7 mouse cellular contexts compared by ENCODE assay signal in genomic region chr5:136244762-136245540, GRCm38 (mm10). TPM values are rescaled to one million over a fixed set of nuclear protein-coding genes. Genes with fewer than 3 reads are reported as not detected.
A peak's percentile ranks its signal among the peaks of the same experiment; 100 is the strongest.
DNase-seq lines count a peak whose midpoint lies in the region; ATAC-seq and TF ChIP-seq lines count a peak whose summit lies in the region.

No protein-coding gene starts in this region.

- peak overlapping the region; percentile 97 for H3K4me2 ChIP-seq in embryonic facial prominence, embryonic 13.5 days
- H3K4me2 ChIP-seq in kidney, embryonic 14.5 days (replicated peaks; ENCODE audit: low read depth, low read length) = peak overlapping the region; percentile 93
- H3K4me2 ChIP-seq in limb, embryonic 15.5 days = peak overlapping the region; percentile 97
- peak overlapping the region; percentile 81 for H3K4me2 ChIP-seq in midbrain, postnatal 0 days (ENCODE audit: low read depth, low read length, poor library complexity, severe bottlenecking)

- 2% methylated on average over 48 of the region's 57 CpGs for WGBS in embryonic facial prominence, embryonic 13.5 days
- WGBS in heart, embryonic 10.5 days = under 1% methylated on average over 57 of the region's 57 CpGs
- WGBS in kidney, embryonic 14.5 days = under 1% methylated on average over 45 of the region's 57 CpGs
- 1% methylated on average over 37 of the region's 57 CpGs for WGBS in limb, embryonic 15.5 days
- under 1% methylated on average over 49 of the region's 57 CpGs for WGBS in midbrain, postnatal 0 days

- peak; percentile 67 for ATAC-seq in embryonic facial prominence, embryonic 13.5 days (ENCODE audit: insufficient number of reproducible peaks, insufficient read depth, low FRiP score, low TSS enrichment, low read depth)
- peak; percentile 83 for ATAC-seq in kidney, embryonic 14.5 days (ENCODE audit: low FRiP score, low TSS enrichment)
- peak; percentile 82 for ATAC-seq in limb, embryonic 15.5 days (ENCODE audit: insufficient number of reproducible peaks, low FRiP score, low TSS enrichment, low read depth)
- peak; percentile 82 for ATAC-seq in midbrain, postnatal 0 days (ENCODE audit: low FRiP score)

- H3K36me3 ChIP-seq in embryonic facial prominence, embryonic 13.5 days = peaks cover 1% of the 10 kb centered on the region
- H3K36me3 ChIP-seq in heart, embryonic 10.5 days = no peaks in the 10 kb centered on the region
- 0 out of 2 replicates have a peak, but pooled peaks cover 2% of the 10 kb centered on the region for H3K36me3 ChIP-seq in kidney, embryonic 14.5 days (ENCODE audit: control insufficient read depth, insufficient read depth, low read length)
- no peaks in the 10 kb centered on the region for H3K36me3 ChIP-seq in limb, embryonic 15.5 days
- no peaks in the 10 kb centered on the region for H3K36me3 ChIP-seq in midbrain, postnatal 0 days (ENCODE audit: insufficient read depth, low read length)

- no peak for TF ChIP-seq CTCF in midbrain, postnatal 0 days (IDR thresholded peaks at IDR 0.05)

- no peaks in the 10 kb centered on the region for H3K9me3 ChIP-seq in embryonic facial prominence, embryonic 13.5 days
- no peaks in the 10 kb centered on the region for H3K9me3 ChIP-seq in heart, embryonic 10.5 days
- H3K9me3 ChIP-seq in kidney, embryonic 14.5 days (ENCODE audit: control insufficient read depth, low read length) = no peaks in the 10 kb centered on the region
- H3K9me3 ChIP-seq in limb, embryonic 15.5 days = no peaks in the 10 kb centered on the region
- H3K9me3 ChIP-seq in midbrain, postnatal 0 days (ENCODE audit: low read length) = no peaks in the 10 kb centered on the region

- H3K27ac ChIP-seq in embryonic facial prominence, embryonic 13.5 days = peak overlapping the region; percentile 70
- peak overlapping the region; percentile 84 for H3K27ac ChIP-seq in heart, embryonic 10.5 days
- 0 out of 2 replicates have a peak overlapping the region, but pooled peaks have one; percentile 19 for H3K27ac ChIP-seq in kidney, embryonic 14.5 days (ENCODE audit: low read depth, low read length)
- H3K27ac ChIP-seq in limb, embryonic 15.5 days = peak overlapping the region; percentile 65
- H3K27ac ChIP-seq in midbrain, postnatal 0 days (ENCODE audit: low read depth, low read length) = peak overlapping the region; percentile 89

- H3K4me3 ChIP-seq in embryonic facial prominence, embryonic 13.5 days = peak overlapping the region; percentile 82
- H3K4me3 ChIP-seq in heart, embryonic 10.5 days = peak overlapping the region; percentile 80
- H3K4me3 ChIP-seq in kidney, embryonic 14.5 days (ENCODE audit: low read length) = peak overlapping the region; percentile 60
- H3K4me3 ChIP-seq in limb, embryonic 15.5 days = peak overlapping the region; percentile 78
- H3K4me3 ChIP-seq in midbrain, postnatal 0 days (ENCODE audit: low read depth, low read length) = peak overlapping the region; percentile 84

- peak; percentile 91 for DNase-seq in adrenal gland, postnatal 25 days
- peak; percentile 90 for DNase-seq in heart, embryonic 10.5 days (ENCODE audit: low spot score)
- peak; percentile 91 for DNase-seq in midbrain, postnatal 0 days (ENCODE audit: low spot score)
- DNase-seq in spleen, postnatal 14 days (ENCODE audit: low spot score in 2 of 2) = peak; percentile 41 to 49

- peak overlapping the region; percentile 83 for H3K9ac ChIP-seq in embryonic facial prominence, embryonic 13.5 days
- peak overlapping the region; percentile 60 for H3K9ac ChIP-seq in kidney, embryonic 14.5 days (ENCODE audit: low read depth, low read length)
- peak overlapping the region; percentile 71 for H3K9ac ChIP-seq in limb, embryonic 15.5 days
- peak overlapping the region; percentile 93 for H3K9ac ChIP-seq in midbrain, postnatal 0 days (replicated peaks; ENCODE audit: low read length, poor library complexity, severe bottlenecking)

- H3K4me1 ChIP-seq in embryonic facial prominence, embryonic 13.5 days = peaks cover 26% of the 10 kb centered on the region
- H3K4me1 ChIP-seq in heart, embryonic 10.5 days = peaks cover 29% of the 10 kb centered on the region
- peaks cover 8% of the 10 kb centered on the region; the same call in 1 of the 2 replicates for H3K4me1 ChIP-seq in kidney, embryonic 14.5 days (ENCODE audit: control insufficient read depth, insufficient read depth, low read length)
- H3K4me1 ChIP-seq in limb, embryonic 15.5 days = peaks cover 37% of the 10 kb centered on the region
- peaks cover 3% of the 10 kb centered on the region; the same call in 1 of the 2 replicates for H3K4me1 ChIP-seq in midbrain, postnatal 0 days (ENCODE audit: insufficient read depth, low read length)

- no peaks in the 10 kb centered on the region for H3K27me3 ChIP-seq in embryonic facial prominence, embryonic 13.5 days
- H3K27me3 ChIP-seq in heart, embryonic 10.5 days (ENCODE audit: insufficient read depth, poor library complexity, severe bottlenecking) = peaks cover 50% of the 10 kb centered on the region
- no peaks in the 10 kb centered on the region for H3K27me3 ChIP-seq in kidney, embryonic 14.5 days (ENCODE audit: control insufficient read depth, insufficient read depth, low read length)
- H3K27me3 ChIP-seq in limb, embryonic 15.5 days = no peaks in the 10 kb centered on the region
- no peaks in the 10 kb centered on the region for H3K27me3 ChIP-seq in midbrain, postnatal 0 days (ENCODE audit: insufficient read depth, low read length)

RNA-seq across cellular contexts. Expression of gene Sh2b2, which starts 1.4 kb away (rescaled TPM):
- total RNA-seq in adrenal gland, postnatal 25 days (2021) = 14.2 and 26.8 TPM in 2 replicates
- polyA plus RNA-seq in embryonic facial prominence, embryonic 13.5 days (2015; fragmentation: Nextera tagmentation; extraction: Ambion mirVana) = 7.9 and 8.0 TPM in 2 replicates
- polyA plus RNA-seq in heart, embryonic 10.5 days (2016; fragmentation: Nextera tagmentation; extraction: Ambion mirVana) = 1.7 and 4.9 TPM in 2 replicates
- 5.0 and 5.4 TPM in 2 replicates for polyA plus RNA-seq in kidney, embryonic 14.5 days (2014; fragmentation: Nextera tagmentation; extraction: Ambion mirVana)
- 4.9 and 5.8 TPM in 2 replicates for polyA plus RNA-seq in limb, embryonic 15.5 days (2015; fragmentation: Nextera tagmentation; extraction: Ambion mirVana)
- 51.2 and 58.0 TPM in 2 replicates for total RNA-seq in midbrain, postnatal 0 days (2014; rRNA removed)
- polyA plus RNA-seq in midbrain, postnatal 0 days (2015; fragmentation: Nextera tagmentation; extraction: Ambion mirVana) = 20.9 and 21.6 TPM in 2 replicates

RNA-seq across cellular contexts. Expression of gene Prkrip1, which starts 46.2 kb away (rescaled TPM):
- 30.6 and 35.9 TPM in 2 replicates for total RNA-seq in adrenal gland, postnatal 25 days (2021)
- polyA plus RNA-seq in embryonic facial prominence, embryonic 13.5 days (2015; fragmentation: Nextera tagmentation; extraction: Ambion mirVana) = 53.0 and 57.5 TPM in 2 replicates
- 49.2 and 56.1 TPM in 2 replicates for polyA plus RNA-seq in heart, embryonic 10.5 days (2016; fragmentation: Nextera tagmentation; extraction: Ambion mirVana)
- 57.5 and 64.5 TPM in 2 replicates for polyA plus RNA-seq in kidney, embryonic 14.5 days (2014; fragmentation: Nextera tagmentation; extraction: Ambion mirVana)
- 45.2 and 51.0 TPM in 2 replicates for polyA plus RNA-seq in limb, embryonic 15.5 days (2015; fragmentation: Nextera tagmentation; extraction: Ambion mirVana)
- total RNA-seq in midbrain, postnatal 0 days (2014; rRNA removed) = 7.9 and 24.0 TPM in 2 replicates
- polyA plus RNA-seq in midbrain, postnatal 0 days (2015; fragmentation: Nextera tagmentation; extraction: Ambion mirVana) = 64.9 and 68.9 TPM in 2 replicates

Comparison
In these comparisons a context has a peak if more than half of its experiments do, and no peak if none do; other contexts are left out.
1. Peak in every context shown above with its lines: DNase-seq, ATAC-seq, H3K4me3 ChIP-seq and H3K27ac ChIP-seq.
2. H3K27ac ChIP-seq: peak in every context shown above with its lines; median percentile 89 in midbrain, postnatal 0 days; 84 in heart, embryonic 10.5 days; 70 in embryonic facial prominence, embryonic 13.5 days; 65 in limb, embryonic 15.5 days; 19 in kidney, embryonic 14.5 days.